24 mouse cellular contexts compared by ENCODE assay signal in the genomic region with DNA sequence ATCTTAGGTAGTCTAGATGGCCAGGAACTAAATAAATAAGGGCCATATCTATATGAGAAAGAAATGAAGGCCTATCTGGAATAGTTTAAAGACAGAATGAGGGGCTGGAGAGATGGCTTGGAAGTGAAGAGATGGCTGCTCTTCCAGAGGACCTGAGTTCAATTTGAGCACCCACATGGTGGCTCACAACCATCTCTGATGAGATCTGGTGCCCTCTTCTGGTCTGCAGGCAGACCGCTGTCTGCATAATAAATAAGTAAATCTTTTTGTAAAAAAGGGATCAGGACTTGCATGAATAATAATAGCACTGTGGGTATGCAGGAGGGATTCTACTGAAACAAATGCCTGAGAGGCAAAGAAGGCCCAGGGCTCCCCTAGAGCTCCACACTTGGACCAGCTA. TPM values are rescaled to one million over a fixed set of nuclear protein-coding genes. Genes with fewer than 3 reads are reported as not detected.
DNase-seq lines count a peak whose midpoint lies in the region; ATAC-seq and TF ChIP-seq lines count a peak whose summit lies in the region.
"Had no signal": no experiment of that assay in that cellular context is flagged by ENCODE, and none has a peak within 500 bp of the region (broad histone marks: within the 10 kb centered on the region; RNA-seq: fewer than 3 reads in every experiment).

No protein-coding gene starts in this region.

- no peaks in the 10 kb centered on the region for H3K36me3 ChIP-seq in liver, adult 2 months (ENCODE audit: control insufficient read depth, insufficient read depth, low read length)
- H3K36me3 ChIP-seq in liver, embryonic 11.5 days (ENCODE audit: control insufficient read depth, insufficient read depth, low read length) = no peaks in the 10 kb centered on the region; the same call in 1 of the 2 replicates
- H3K36me3 ChIP-seq in CH12.LX (replicated peaks in 1 of 2; ENCODE audit: control insufficient read depth in 1 of 2, insufficient read depth in 1 of 2, low read length in 1 of 2) = peaks cover 5 to 23% of the 10 kb centered on the region in 2 experiments
- H3K36me3 ChIP-seq: forebrain, embryonic 15.5 days had no signal

- 100% methylated on average over 1 of the region's 1 CpGs for WGBS in liver, adult 2 months
- WGBS in liver, embryonic 11.5 days = 81% methylated on average over 1 of the region's 1 CpGs

- TF ChIP-seq POLR2A in liver, adult 2 months (IDR thresholded peaks at IDR 0.05; ENCODE audit: extremely low read depth, insufficient read depth, low read length) = no peak
- TF ChIP-seq POLR2A in CH12.LX (IDR thresholded peaks at IDR 0.05; ENCODE audit: low read depth, low read length) = no peak

- no peak; the same call in 1 of the 2 replicates for TF ChIP-seq RAD21 in CH12.LX (IDR thresholded peaks at IDR 0.05; ENCODE audit: low read depth, low read length)

- dilution Hi-C loops in CH12.LX (cut with MboI; ENCODE audit: extremely low pct_ligation_motif_present, extremely low pct_unique_long_range_greater_than_20kb, low sequenced_read_pairs) = no loop called here

- 0 out of 2 replicates have a peak, but pooled peaks have one; percentile 0 for TF ChIP-seq CTCF in liver, adult 2 months (IDR thresholded peaks at IDR 0.05; ENCODE audit: low read depth, low read length)
- TF ChIP-seq CTCF in CH12.LX (conservative IDR thresholded peaks at IDR 0.05 in 1 of 2, IDR thresholded peaks at IDR 0.05 in 1 of 2; ENCODE audit: low read depth in 2 of 2, low read length in 2 of 2) = peak; percentile 10 to 43; a peak in 2 of 4 replicates

- no peak for ATAC-seq in CD4-positive, CD25-positive, alpha-beta regulatory T cell, adult 4 months
- ATAC-seq in liver, embryonic 11.5 days (replicated peaks; ENCODE audit: low FRiP score) = no peak
- ATAC-seq: forebrain, embryonic 15.5 days; midbrain, embryonic 13.5 days had no signal

- no peak overlapping the region for H3K9ac ChIP-seq in liver, adult 2 months (ENCODE audit: low read depth, low read length)
- no peak overlapping the region for H3K9ac ChIP-seq in liver, embryonic 11.5 days (ENCODE audit: low read depth, low read length)
- H3K9ac ChIP-seq in CH12.LX (ENCODE audit: insufficient read depth, low read depth) = no peak overlapping the region
- H3K9ac ChIP-seq: forebrain, embryonic 15.5 days; kidney, embryonic 15.5 days; midbrain, embryonic 13.5 days had no signal

- no peaks in the 10 kb centered on the region for H3K9me3 ChIP-seq in liver, embryonic 11.5 days (ENCODE audit: control insufficient read depth, low read length)
- no peaks in the 10 kb centered on the region for H3K9me3 ChIP-seq in CH12.LX (replicated peaks; ENCODE audit: low read length)
- H3K9me3 ChIP-seq: forebrain, embryonic 15.5 days; G1E; kidney, embryonic 15.5 days; midbrain, embryonic 13.5 days had no signal

- H3K27ac ChIP-seq in liver, adult 2 months (replicated peaks; ENCODE audit: insufficient read depth, low read depth, low read length) = no peak overlapping the region
- no peak overlapping the region for H3K27ac ChIP-seq in liver, embryonic 11.5 days (ENCODE audit: low read depth, low read length)
- H3K27ac ChIP-seq in CH12.LX (ENCODE audit: insufficient read depth, low read depth) = no peak overlapping the region
- H3K27ac ChIP-seq: forebrain, embryonic 15.5 days; gastrocnemius, adult 2 months; kidney, embryonic 15.5 days; macrophage; midbrain, embryonic 13.5 days had no signal

- no peaks in the 10 kb centered on the region for H3K4me1 ChIP-seq in liver, adult 2 months (ENCODE audit: control insufficient read depth, insufficient read depth, low read length)
- no peaks in the 10 kb centered on the region for H3K4me1 ChIP-seq in liver, embryonic 11.5 days (replicated peaks; ENCODE audit: control insufficient read depth, insufficient read depth, low read length)
- H3K4me1 ChIP-seq in CH12.LX (ENCODE audit: control insufficient read depth in 1 of 2, insufficient read depth in 2 of 2) = peaks cover 0 to 11% of the 10 kb centered on the region in 2 experiments; a peak in 2 of 4 replicates
- H3K4me1 ChIP-seq: forebrain, embryonic 15.5 days; kidney, embryonic 15.5 days; midbrain, embryonic 13.5 days had no signal

- H3K4me2 ChIP-seq in liver, embryonic 11.5 days = no peak overlapping the region
- H3K4me2 ChIP-seq in CH12.LX (ENCODE audit: insufficient read depth, low read depth, poor library complexity, severe bottlenecking) = no peak overlapping the region
- H3K4me2 ChIP-seq: forebrain, embryonic 15.5 days; kidney, embryonic 15.5 days; midbrain, embryonic 13.5 days had no signal

- in situ Hi-C loops in CH12.LX (cut with MboI; ENCODE audit: low pct_ligation_motif_present, low pct_unique_long_range_greater_than_20kb, low sequenced_read_pairs) = no loop called here

- H3K79me2 ChIP-seq in liver, adult 2 months (ENCODE audit: control insufficient read depth, insufficient read depth, low read length) = no peaks in the 10 kb centered on the region
- no peaks in the 10 kb centered on the region for H3K79me2 ChIP-seq in CH12.LX (replicated peaks; ENCODE audit: control insufficient read depth, extremely low read depth, insufficient read depth, poor library complexity, severe bottlenecking)

- no peaks in the 10 kb centered on the region for H3K27me3 ChIP-seq in liver, adult 2 months (ENCODE audit: control insufficient read depth, insufficient read depth, low read length)
- H3K27me3 ChIP-seq in liver, embryonic 11.5 days (replicated peaks; ENCODE audit: control insufficient read depth, insufficient read depth, low read length) = no peaks in the 10 kb centered on the region
- H3K27me3 ChIP-seq in CH12.LX (replicated peaks) = no peaks in the 10 kb centered on the region
- H3K27me3 ChIP-seq: forebrain, embryonic 15.5 days; kidney, embryonic 15.5 days; midbrain, embryonic 13.5 days had no signal

- DNase-seq in CD4-positive, CD25-positive, alpha-beta regulatory T cell, adult 2 months (ENCODE audit: low read depth, low spot score) = peak; percentile 37
- DNase-seq in liver, adult 2 months (ENCODE audit: extremely low read depth, low read depth, low spot score) = no peak
- no peak for DNase-seq in liver, embryonic 11.5 days (ENCODE audit: low spot score)
- DNase-seq in CH12.LX (ENCODE audit: extremely low read depth) = no peak
- peak; percentile 32 for DNase-seq in induced T-regulatory cell, adult 2 months (ENCODE audit: low read depth)
- DNase-seq in retina, postnatal 1 day = no peak
- no peak for DNase-seq in thymus, postnatal 36 days
- DNase-seq: cerebellum, adult 11 months; cerebellum, postnatal 14 days; gastrocnemius, adult 2 months; layer of hippocampus, postnatal 36 days; right cerebral cortex, adult 18-20 months had no signal

- no peak for TF ChIP-seq EP300 in CH12.LX (IDR thresholded peaks at IDR 0.05; ENCODE audit: low read length)

- no peak overlapping the region for H3K4me3 ChIP-seq in liver, adult 2 months (ENCODE audit: insufficient read depth, low read depth, low read length)
- no peak overlapping the region for H3K4me3 ChIP-seq in liver, embryonic 11.5 days (ENCODE audit: low read depth, low read length)
- no peak overlapping the region for H3K4me3 ChIP-seq in CH12.LX (replicated peaks in 1 of 3; ENCODE audit: low read depth in 2 of 3, low read length in 2 of 3, poor library complexity in 1 of 3)
- H3K4me3 ChIP-seq: forebrain, embryonic 15.5 days; gastrocnemius, adult 2 months; kidney, embryonic 15.5 days; midbrain, embryonic 13.5 days had no signal

TF ChIP-seq in CH12.LX, 34 proteins besides CTCF, POLR2A, EP300 and RAD21 (continues in another document):
- peak; percentile 14 for TF ChIP-seq SMC3 (IDR thresholded peaks at IDR 0.05; ENCODE audit: low read depth, low read length)

RNA-seq across cellular contexts. Expression of a gene that starts 12.3 kb away (rescaled TPM):
- 10 to 100 TPM; 18.5 to 19.2 TPM for polyA plus RNA-seq in CD4-positive, CD25-positive, alpha-beta regulatory T cell, adult 4 months (2017; shearing (Covaris generic))
- 0.67 and 0.74 TPM in 2 replicates for total RNA-seq in liver, adult 2 months (2014; rRNA removed)
- 0.86 and 1.8 TPM in 2 replicates for polyA plus RNA-seq in liver, adult 2 months (2012; rRNA removed)
- 8.3 and 8.5 TPM in 2 replicates for polyA plus RNA-seq in liver, embryonic 11.5 days (2014; fragmentation: Nextera tagmentation; extraction: Ambion mirVana)
- 31.5 and 32.4 TPM in 2 replicates for total RNA-seq in CH12.LX (2012; rRNA removed)
- 49.7 and 51.1 TPM in 2 replicates for total RNA-seq in CH12.LX (2014; rRNA removed)
- 32.9 and 36.3 TPM in 2 replicates for polyA plus RNA-seq in CH12.LX (2012; ENCODE audit: insufficient read length, low read depth)

RNA-seq across cellular contexts. Expression of a gene that starts 13.4 kb away (rescaled TPM):
- 1 to 10 TPM; 3.2 to 6.2 TPM for polyA plus RNA-seq in CD4-positive, CD25-positive, alpha-beta regulatory T cell, adult 4 months (2017; shearing (Covaris generic))
- total RNA-seq in liver, adult 2 months (2014; rRNA removed) = not detected in 2 replicates
- polyA plus RNA-seq in liver, adult 2 months (2012; rRNA removed) = 0.17 TPM in 1 of 2 replicates, not detected in the other
- not detected in 2 replicates for polyA plus RNA-seq in liver, embryonic 11.5 days (2014; fragmentation: Nextera tagmentation; extraction: Ambion mirVana)
- total RNA-seq in CH12.LX (2012; rRNA removed) (0.55 and 0.98 TPM in 2 replicates), CH12.LX (2014; rRNA removed) (not detected in 2 replicates)
- polyA plus RNA-seq in CH12.LX (2012; ENCODE audit: insufficient read length, low read depth) = not detected in 2 replicates
- total RNA-seq: adrenal gland, adult 18-20 months; gastrocnemius, adult 2 months; granulocyte monocyte progenitor cell, adult 5-6 weeks; hematopoietic stem cell, adult 5-6 weeks; layer of hippocampus, postnatal 36 days; left cerebral cortex, postnatal 25 days had no signal
- polyA plus RNA-seq: heart, embryonic 14.5 days; kidney, embryonic 15.5 days; midbrain, embryonic 13.5 days; stomach, embryonic 14.5 days had no signal

RNA-seq across cellular contexts. Expression of a gene that starts 17.4 kb away (rescaled TPM):
- polyA plus RNA-seq in CD4-positive, CD25-positive, alpha-beta regulatory T cell, adult 4 months (2017; shearing (Covaris generic)) = under 1 TPM in 1 of 2 experiments, not detected in 1; 0.76 TPM
- 0.18 and 0.34 TPM in 2 replicates for total RNA-seq in liver, adult 2 months (2014; rRNA removed)
- 1.0 and 1.4 TPM in 2 replicates for polyA plus RNA-seq in liver, adult 2 months (2012; rRNA removed)
- 1.4 and 1.8 TPM in 2 replicates for polyA plus RNA-seq in liver, embryonic 11.5 days (2014; fragmentation: Nextera tagmentation; extraction: Ambion mirVana)
- total RNA-seq in CH12.LX (2012; rRNA removed) (0.04 and 0.21 TPM in 2 replicates), CH12.LX (2014; rRNA removed) (not detected in 2 replicates)
- 0.46 and 0.79 TPM in 2 replicates for polyA plus RNA-seq in CH12.LX (2012; ENCODE audit: insufficient read length, low read depth)
- total RNA-seq: hematopoietic stem cell, adult 5-6 weeks had no signal
- polyA plus RNA-seq: G1E, macrophage had no signal

RNA-seq across cellular contexts. Expression of a gene that starts 20.5 kb away (rescaled TPM):
- polyA plus RNA-seq in CD4-positive, CD25-positive, alpha-beta regulatory T cell, adult 4 months (2017; shearing (Covaris generic)) = 10 to 100 TPM; 12.2 to 13.2 TPM
- 10.7 and 19.5 TPM in 2 replicates for total RNA-seq in liver, adult 2 months (2014; rRNA removed)
- 21.2 and 31.7 TPM in 2 replicates for polyA plus RNA-seq in liver, adult 2 months (2012; rRNA removed)
- polyA plus RNA-seq in liver, embryonic 11.5 days (2014; fragmentation: Nextera tagmentation; extraction: Ambion mirVana) = 2.4 and 2.5 TPM in 2 replicates
- total RNA-seq in CH12.LX (2012; rRNA removed) = 12.0 and 13.8 TPM in 2 replicates
- 8.6 and 8.8 TPM in 2 replicates for total RNA-seq in CH12.LX (2014; rRNA removed)
- 14.7 and 18.5 TPM in 2 replicates for polyA plus RNA-seq in CH12.LX (2012; ENCODE audit: insufficient read length, low read depth)

RNA-seq across cellular contexts. Expression of a gene that starts 42.8 kb away (rescaled TPM):
- polyA plus RNA-seq in CD4-positive, CD25-positive, alpha-beta regulatory T cell, adult 4 months (2017; shearing (Covaris generic)) = 100 to 1,000 TPM; 663 to 923 TPM
- total RNA-seq in liver, adult 2 months (2014; rRNA removed) = 449 and 482 TPM in 2 replicates
- 311 and 370 TPM in 2 replicates for polyA plus RNA-seq in liver, adult 2 months (2012; rRNA removed)
- polyA plus RNA-seq in liver, embryonic 11.5 days (2014; fragmentation: Nextera tagmentation; extraction: Ambion mirVana) = 1,349 and 1,481 TPM in 2 replicates
- 5,379 and 5,435 TPM in 2 replicates for total RNA-seq in CH12.LX (2012; rRNA removed)
- 2,191 and 2,455 TPM in 2 replicates for total RNA-seq in CH12.LX (2014; rRNA removed)
- polyA plus RNA-seq in CH12.LX (2012; ENCODE audit: insufficient read length, low read depth) = 1,480 and 1,967 TPM in 2 replicates

Comparison
In these comparisons a context has a peak if more than half of its experiments do, and no peak if none do; other contexts are left out.
1. DNase-seq: peak in CD4-positive, CD25-positive, alpha-beta regulatory T cell, adult 2 months (single experiment) and induced T-regulatory cell, adult 2 months (single experiment); none in liver, adult 2 months (single experiment), liver, embryonic 11.5 days (single experiment), CH12.LX (single experiment), retina, postnatal 1 day (single experiment) and thymus, postnatal 36 days (0 of 2).